Mouse (Mus musculus) layer of hippocampus, postnatal 10 days (tissue): ENCODE results near the gene Retreg1. TPM values are rescaled to one million over a fixed set of nuclear protein-coding genes. Genes with fewer than 3 reads are reported as not detected.

Source experiments
- DNase-seq, 2 experiments: peaks; one replicate each; pipeline ENCODE4 v3.0.0; 2021; ENCODE audit warnings: low spot score in 2 of 2
- total RNA-seq, 2 experiments: library from RNA; stranded (reverse); gene quantifications; 2 replicates each; pipeline ENCODE4 v1.2.3; 2021

Retreg1 gene
- total RNA-seq, 2 experiments from 2014 or later, result 35.3 to 36.7 TPM

DNA sequence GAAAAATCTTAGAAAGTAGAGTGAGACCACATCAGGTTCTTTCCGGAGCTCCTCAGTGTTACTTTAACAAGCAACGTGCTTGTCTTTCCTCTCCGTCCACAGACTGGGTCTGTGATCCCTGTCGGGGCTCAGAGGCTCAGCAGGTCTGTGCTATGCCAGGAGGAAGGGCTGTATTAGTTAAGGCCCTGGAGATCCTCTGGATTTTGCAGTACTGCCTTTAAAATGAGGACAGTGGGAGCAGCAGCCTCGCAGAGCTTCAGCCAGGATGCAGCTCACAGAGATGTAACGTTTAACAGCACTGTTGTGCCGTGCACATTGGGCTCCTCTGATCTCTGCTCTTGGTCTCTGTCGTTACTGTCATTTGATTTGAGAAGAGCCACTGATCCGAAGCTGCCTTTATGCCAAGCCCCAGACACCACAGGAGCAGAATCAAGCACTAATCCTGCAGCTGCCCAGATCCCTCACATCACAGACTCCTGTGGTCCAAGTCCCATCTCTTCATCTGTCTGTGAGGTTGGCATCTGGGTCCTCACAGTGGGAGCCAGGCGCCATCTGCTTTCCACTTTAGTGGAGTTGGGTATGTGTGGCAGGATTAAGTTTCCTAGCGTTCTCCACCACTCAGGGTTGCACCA, 72.7 kb downstream of the Retreg1 start:
- no peak for DNase-seq

DNA sequence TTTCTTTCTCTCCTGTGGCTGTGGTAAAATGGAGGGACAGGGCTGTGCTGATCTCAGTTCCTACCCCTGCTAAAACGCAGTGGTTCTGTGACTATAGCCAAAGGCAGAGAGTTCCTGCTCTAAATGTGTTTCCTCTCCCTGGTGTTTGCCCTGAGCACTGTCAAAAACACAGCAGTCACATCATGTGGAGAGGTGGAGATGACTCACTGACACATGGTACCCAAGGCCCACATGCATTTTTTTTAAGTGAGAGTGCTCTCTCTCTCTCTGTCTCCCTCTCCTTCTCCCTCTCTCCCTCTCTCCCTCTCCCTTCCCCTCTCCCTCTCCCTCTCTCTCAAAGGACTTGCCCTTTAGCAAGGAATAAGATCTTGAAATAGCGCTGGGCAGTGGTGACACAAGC, 73.3 kb downstream of the Retreg1 start:
- no peak for DNase-seq

DNA sequence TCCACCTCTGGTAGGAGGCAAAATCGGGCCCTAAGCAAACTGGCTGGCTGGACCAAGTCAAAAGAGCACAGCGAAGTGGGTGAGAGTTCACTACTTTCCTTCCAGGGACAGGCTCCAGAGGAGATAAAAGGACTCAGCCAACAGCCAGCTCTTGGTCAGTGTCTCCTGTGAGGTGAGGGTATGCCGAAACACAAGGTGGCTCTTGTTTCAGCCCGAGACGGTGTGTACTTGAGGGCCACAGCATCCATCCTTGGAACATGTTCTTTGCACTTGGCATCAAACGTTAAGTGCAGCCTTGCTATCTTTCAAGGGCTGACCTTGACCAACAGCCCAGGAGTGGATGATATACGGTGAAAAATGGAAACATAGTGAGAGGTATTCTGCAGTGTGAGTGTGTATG, 75.7 kb downstream of the Retreg1 start:
- DNase-seq, result no peak

DNA sequence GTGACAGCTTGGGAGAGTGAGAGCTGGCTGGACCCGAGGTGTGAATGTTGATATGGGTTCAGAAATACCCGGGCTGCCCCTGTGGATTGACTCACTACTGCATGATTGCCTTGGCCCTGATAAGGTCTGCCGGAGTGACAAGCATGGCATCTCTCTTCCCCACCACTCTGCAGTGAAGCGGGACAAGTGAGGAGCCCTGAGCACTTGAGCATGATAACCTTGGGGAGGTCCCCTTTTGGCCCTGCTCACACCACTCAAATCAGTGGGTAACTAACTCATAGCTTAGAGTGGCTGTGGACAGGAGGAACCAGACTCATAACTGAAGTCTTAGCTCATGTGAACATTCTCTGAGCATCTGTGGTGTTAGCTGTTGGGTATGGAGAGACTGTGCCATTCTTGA, 77.0 kb downstream of the Retreg1 start:
- DNase-seq, result no peak

DNA sequence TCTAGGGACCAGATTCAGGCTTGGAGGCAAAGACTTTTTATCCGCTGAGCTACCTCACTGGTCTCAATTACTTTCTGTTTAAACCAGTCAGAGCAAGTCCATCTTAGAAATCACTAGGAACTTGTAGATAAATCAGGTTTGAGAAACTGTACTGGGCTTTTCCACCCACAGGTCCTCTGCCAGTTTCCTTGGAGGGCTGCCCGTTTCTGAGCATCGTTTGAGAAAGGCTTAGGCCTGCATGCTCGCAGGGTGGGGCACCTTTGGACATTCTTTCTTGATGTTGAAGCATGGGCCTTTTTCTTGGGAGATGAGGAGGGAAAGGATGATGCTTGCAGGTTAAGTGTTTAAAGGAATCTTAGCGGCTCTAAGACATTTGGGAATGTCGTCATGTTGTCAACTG, 77.9 kb downstream of the Retreg1 start:
- DNase-seq, result no peak

DNA sequence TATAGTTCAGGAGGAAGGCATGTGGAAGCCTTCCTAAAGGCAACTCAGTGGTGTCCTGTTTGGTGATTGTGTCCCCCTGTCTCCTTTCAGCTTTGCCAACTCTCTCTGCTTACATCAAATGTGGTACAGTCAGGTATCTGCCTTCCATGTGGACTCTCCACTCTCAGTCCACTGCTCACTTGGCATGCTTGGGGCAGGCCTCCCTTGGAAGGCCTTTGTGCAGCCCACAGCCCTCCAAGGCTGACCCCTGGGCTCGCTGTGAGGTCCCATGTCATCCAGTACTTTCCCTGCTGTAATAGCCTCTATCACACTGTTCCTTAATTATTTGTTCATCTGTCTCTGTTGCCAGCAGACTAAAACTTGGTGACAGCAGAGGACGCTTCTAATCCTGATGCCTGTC, 79.0 kb downstream of the Retreg1 start:
- DNase-seq, result no peak

DNA sequence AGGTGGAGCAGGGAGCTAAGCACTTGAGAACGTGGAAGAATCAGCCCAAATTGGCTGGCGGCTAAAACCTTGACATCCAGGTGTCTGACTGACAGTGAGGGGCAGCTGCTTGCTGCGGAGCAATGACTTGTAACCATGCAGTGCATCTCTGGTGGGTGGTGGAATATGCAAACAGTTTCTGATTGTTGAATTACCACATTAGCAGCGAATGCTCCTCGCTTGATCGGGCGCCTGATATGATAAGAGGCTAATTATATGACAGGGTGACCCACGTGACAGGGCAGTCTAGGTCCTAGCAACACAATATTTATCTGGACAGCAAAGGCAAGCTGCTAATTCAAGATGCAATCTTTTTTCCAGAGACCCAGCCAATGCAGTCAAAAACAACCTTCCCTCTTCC, 80.9 kb downstream of the Retreg1 start:
- no peak for DNase-seq

DNA sequence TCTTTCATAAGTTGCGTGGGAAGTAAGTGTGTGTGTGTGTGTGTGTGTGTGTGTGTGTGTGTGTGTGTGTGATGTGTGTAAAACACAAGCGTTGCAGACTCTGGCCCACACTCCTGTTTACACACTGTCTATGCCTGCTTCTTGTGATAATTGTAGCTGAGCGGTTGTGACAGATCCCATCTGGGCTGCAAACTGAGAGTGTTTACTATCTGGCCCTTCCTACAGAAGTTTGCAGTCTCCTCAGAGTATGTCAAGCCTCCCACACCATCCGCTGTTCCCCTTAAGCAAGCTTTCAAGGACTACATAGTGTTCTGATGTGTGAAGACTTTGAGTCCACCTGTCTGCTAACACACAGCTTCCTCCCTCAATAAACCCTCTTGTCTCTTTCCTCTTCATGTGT, 83.2 kb downstream of the Retreg1 start:
- DNase-seq, result no peak

DNA sequence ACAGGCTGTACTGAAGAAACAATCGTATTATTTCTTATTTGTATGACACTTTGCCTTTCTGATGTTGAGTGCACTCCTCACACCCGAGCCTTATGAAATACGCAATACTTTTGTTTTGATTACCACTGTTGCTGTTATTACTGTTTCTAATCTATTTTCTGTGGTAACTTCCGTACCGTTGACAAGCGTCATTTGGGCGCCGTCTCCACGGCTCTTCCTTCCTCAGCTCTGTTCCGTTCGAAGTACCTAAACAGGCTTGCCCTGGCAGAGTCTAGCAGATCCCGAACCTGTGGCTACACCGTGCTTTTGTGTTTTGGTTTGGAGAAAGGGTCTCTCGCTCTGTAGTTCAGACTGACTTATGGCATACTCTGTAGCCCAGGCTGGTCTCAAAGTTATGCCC, 84.1 kb downstream of the Retreg1 start:
- DNase-seq, result no peak

DNA sequence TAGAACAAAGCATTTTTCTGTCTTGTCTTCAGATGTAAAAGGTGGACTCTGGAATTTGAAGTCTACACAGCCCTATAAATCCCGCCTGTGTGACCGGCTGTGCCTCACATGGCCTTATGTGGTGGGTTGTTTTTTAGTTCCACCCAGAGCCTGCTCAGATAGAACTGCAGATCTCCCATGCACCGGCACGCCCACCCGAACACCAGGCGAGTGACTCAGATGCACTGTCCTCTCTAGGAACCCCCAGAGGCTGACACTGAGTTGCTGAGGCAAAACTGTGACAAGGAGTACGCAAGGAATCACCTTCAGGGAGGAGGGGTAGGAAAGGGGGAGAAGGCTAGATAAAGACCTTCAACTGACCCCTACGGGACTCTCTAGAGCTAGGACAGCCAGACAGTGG, 85.0 kb downstream of the Retreg1 start:
- DNase-seq, result no peak

DNA sequence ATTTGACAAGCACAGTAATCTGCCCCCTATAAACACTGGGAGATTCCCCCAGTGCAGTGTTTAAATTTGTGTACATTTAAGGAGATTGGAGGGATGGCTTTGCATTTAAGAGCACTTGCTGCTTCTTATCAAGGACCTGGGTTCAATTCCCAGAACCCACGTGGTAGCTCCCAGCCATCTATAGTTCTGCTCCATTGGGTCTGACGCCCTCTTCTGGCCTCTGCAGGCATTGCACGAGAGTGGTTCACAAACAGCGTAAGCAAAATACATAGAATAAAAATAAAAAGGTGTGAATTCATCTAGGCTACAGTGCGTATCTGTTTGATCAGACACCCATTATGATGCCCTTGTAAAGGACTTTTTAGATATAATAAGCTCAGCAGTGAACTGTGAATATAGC, 85.9 kb downstream of the Retreg1 start:
- no peak for DNase-seq

DNA sequence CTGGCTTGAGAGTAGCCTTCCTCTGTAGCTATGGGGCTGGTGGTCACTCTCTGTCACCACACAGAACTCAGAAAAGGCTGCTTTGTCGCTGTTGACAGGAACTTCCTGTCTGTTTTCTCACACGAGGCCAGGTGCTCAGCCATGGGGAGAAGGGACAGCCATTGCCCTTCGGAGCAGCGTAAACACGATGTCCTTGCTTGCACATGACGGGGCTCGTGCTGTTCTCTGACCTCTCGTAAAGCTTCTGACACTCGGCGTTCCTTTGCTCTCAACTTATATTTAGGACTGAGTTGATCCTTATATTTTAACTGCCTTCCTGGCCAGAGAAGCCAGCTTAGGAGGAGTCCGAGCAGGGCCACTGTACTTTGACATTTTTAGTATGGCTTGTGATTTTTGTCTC, 86.5 kb downstream of the Retreg1 start:
- no peak for DNase-seq

DNA sequence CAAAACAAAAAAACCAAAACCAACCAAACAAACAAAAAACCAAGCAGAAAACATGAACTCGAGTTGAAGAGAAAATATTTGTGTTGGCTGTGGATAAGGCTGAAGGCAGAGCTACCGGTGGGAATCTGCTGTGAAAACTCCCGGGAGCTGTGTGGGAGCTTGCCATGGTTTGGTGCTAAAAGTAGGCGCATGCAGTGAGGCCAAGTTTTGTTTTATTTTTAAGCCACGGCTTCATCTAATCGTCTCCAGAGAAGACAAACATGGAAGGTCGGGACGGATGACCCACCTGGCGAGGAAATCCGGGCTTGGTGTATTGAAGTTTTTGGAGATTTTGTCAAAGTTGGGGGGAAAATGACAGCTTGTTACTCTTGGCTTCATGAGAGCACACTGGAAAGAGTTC, 87.0 kb downstream of the Retreg1 start:
- DNase-seq, result no peak

DNA sequence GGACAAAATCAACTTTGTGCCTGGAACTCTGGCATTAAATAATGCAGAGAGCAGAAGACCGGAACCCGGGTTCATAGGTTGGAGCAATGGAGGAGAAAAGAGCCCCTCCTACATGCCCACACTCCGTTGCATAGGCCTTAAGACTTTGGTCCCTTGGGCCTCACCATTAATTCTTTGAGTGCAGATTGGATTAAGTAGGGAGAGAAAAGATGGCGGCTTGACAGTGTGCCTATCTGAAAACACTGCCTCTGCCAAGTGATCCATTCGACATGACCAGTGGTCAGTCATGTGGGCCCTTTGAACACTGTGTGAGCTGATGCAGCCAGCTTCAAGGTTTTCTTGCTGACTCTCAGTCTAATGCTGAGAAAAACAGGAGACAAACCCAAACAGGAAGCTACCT, 87.7 kb downstream of the Retreg1 start:
- DNase-seq, result no peak

DNA sequence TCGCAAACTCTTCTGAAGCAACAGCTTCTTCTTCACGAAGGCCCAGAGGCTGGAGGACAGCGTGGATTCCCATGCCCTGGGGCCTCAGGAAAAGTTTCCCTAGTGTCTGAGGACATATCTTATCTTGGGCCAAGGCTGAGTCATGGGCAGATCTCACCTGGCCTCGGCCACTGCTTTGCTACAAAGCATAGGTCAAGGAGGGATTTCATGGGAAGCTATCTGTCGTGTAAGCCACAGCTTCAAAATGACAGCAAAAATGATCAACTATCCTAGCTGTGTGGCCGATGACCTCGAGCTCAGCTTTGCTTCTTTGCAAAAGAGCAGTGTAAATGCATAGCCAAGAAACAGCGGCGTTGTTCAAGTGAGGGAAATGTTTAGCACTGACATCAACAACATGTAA, 89.5 kb downstream of the Retreg1 start:
- DNase-seq, result no peak

DNA sequence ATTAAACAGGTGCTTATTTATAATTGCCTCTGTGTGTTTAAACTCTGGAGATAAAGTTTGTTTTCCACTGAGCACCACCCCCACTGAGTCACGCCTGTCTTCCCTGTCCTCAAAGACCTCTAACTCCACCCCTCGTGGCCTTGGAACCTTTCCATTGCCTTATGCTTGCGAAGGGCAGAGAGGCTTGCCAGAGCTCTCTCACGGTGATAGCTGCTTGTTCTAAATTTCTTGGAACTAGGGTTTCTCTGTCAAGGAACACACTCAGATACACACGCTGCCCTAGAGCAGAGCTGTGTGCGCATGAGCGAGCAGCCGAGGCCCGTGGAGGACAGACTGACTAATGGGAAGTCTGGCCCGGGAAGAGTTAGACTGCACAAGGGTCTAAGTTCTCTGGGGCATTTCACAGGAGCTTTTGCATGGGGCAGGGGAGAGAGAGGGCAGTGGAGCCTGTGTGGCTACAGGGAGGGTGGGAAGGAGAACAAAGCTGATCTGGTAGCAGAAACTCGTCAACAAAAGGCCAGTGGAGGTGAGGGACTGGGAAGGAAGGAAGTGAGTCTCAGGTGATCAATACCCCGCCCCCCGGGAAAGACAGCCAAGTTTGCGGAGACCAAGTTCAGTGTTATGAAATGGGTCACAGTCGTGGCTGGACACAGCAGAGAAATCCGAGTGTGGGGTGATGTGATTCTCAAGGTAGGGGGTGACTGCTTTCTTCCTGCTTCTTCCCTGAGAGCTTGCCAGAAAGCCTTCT, 90.1 kb downstream of the Retreg1 start:
- no peak for DNase-seq

DNA sequence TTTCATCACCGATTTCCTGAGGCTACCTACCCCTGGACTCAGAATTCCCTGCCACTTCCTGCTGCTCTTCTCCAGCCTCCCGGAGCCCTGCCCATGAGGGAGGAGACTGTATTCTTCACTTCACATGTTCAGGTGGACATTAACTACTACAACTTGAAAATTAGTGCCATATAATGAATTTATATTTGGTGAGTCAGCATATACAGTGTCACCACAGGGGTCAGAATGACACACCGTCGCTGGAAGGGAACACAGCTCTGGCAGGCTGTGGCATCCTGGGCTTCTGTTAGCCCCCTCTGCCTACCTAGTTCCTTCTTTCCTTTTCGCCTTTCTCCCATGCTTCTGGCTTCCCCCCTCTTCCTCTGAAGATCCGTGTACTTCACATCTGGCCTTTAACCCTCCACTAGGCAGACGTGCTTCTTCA, 90.7 kb downstream of the Retreg1 start:
- DNase-seq, result no peak

DNA sequence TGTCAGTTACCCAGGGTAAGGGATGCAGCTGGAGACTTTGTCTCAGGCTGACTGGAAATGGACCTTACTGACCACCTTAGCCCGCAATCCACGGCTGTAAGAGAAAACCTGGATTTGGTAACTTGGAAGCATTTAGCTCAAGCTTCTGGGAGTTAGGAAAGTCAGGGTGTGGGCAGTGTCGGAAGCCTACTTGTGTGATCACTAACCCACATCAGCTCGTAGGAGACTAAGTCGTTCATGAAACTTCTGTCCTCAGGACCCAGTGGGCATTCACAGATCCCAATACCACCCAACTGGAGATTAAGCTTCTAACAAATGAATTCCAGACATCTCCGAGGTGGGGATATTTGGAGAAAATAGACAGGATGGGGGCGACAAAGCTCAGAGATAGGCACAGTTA, 91.4 kb downstream of the Retreg1 start:
- DNase-seq, result no peak

DNA sequence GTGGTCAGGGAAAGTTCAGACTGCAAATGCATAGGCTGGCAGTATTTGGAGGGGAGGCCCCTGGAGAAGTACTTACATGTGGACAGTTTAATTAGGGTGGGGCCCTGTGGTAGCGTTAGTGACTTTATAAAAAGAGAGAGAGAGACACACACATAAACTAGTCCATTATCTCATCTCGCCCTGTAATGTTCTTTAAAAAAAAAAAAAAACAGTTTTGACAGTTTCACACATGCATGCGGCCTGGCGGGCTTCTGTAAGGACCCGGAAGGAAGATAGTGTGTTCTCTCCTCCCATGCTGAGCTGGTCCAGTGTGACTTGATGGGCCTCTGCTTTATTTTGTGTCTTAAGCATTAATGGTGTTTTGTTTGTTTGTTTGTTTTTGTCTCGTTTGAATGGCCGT, 95.5 kb downstream of the Retreg1 start:
- no peak for DNase-seq

DNA sequence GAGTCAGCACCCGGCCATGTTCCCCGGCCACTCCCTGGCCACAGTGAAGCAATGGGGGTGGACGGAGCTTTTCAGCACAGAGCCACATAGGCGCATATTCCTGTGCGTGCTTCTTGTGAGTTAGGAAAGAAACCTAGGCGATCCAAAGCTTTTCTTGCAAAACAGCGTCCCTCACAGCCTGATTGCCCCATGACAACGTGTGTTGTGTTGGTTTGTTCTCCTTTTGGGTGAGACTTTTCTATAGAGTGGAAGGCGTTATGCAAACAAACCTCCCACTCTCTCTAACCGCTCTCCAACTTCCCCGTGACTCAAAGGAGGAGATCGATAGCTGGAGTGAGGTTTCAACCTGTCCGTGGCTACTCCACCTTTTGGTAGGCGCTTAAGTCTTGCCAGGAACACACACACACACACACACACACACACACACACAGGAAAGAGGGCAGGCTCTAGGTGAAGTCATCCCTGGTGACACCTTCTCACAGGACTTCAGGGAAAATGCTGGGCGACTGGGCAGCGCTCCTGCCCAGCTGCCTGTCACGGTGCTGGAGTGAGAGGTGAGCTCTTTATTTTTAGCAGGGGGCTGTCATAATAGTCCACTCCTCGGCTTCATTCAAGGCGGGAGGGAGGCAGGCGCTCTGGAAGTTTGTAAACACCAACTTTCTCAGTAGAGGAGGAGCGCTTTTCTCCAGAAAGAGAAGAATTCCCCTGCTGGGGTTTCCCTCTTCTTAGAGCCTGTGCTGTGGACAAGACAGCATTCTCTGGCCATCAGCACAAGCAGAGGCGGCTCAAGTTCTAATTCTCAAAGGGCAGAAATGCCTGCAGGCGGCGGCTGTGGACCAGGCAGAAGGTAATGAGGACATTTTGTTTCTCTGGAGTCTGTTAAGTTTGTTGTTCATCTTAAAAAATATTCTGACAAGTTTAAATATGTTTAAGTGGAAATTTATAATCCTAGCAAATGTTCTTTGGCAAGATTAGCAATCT, 97.7 kb downstream of the Retreg1 start:
- DNase-seq, result no peak

DNA sequence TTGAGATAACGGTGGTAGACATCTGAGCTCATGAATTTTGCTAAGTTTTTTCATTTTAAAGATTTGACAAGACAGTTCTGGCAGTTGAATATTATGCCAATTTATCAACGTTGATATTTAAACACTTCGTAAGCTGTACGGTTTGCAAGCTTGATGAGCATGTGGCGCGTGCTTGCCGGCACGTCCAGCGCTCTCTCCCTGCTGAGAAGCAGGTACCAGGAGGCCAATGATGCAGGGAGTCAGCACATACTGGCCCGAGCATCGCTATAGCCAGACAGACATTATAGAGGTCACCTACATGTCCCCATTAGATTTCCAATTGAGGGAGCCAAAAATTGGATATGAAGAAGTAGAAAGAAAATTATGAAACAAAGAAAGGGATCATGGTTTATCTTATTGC, 98.5 kb downstream of the Retreg1 start:
- no peak for DNase-seq

DNA sequence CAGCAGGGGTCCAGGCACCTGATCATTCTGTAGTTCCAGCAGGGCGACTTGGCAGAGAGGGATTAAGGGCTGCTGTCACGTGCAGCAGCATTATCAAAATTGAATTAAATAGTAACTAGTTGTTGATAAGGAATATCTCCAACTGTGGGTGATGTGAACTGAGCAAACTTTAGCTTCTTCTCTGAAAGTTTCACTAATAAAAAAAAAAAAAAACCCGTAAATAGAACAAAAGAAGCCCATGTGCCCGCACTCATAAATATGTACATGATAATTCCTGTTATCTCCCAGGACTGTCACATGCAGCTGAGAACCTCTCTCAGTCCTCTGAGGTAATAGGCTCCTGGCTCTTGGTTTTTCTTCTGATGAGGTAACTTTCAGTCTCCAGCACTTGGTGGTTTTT, 99.4 kb downstream of the Retreg1 start:
- DNase-seq, result no peak
